Mouse (Mus musculus): ENCODE results near the gene Nup62.

GRCm38 (mm10) chr7:44851625-44852234 is 35.8 kb downstream of the Nup62 start:
- TF ChIP-seq CTCF (IDR thresholded peaks at IDR 0.05; ENCODE audit: low read depth) (no peak), EP300 (IDR thresholded peaks at IDR 0.05; ENCODE audit: low read depth) (no peak)

Measured in liver, embryonic 14.5 days (tissue).